Mouse (Mus musculus) cortical plate, adult 2 months (tissue): ENCODE data around the gene Satl1. TPM values are rescaled to one million over a fixed set of nuclear protein-coding genes. Genes with fewer than 3 reads are reported as not detected.
"Not testable (repeated sequence)": the region's sequence is repeated elsewhere in the genome, so short reads cannot be mapped to it uniquely, and the experiment has no call there.

Source experiments
- H3K27ac ChIP-seq: fragments of 200-500 bp; 2 replicates; pipeline ENCODE4 v1.5.1; 2012; ENCODE audit warnings: low read length, control low read depth, inconsistent platforms; ENCODE audit not compliant: insufficient read depth
- H3K4me1 ChIP-seq: fragments of 200-500 bp; 2 replicates; pipeline ENCODE4 v1.6.1; 2011; ENCODE audit warnings: low read length; ENCODE audit not compliant: control insufficient read depth, insufficient read depth
- H3K4me3 ChIP-seq: fragments of 200-500 bp; 2 replicates; pipeline ENCODE4 v1.5.1; 2011; ENCODE audit warnings: mild to moderate bottlenecking, low read length, control low read depth; ENCODE audit not compliant: insufficient read depth
- CTCF ChIP-seq: fragments of 200-500 bp; IDR thresholded peaks from 2 replicates; pipeline ENCODE4 v1.5.1; 2011; ENCODE audit warnings: mild to moderate bottlenecking, control low read depth, low read length; ENCODE audit not compliant: insufficient read depth; ENCODE audit errors: extremely low read depth
- POLR2A ChIP-seq: fragments of 200-500 bp; IDR thresholded peaks from 2 replicates; pipeline ENCODE4 v1.6.1; 2011; ENCODE audit warnings: mild to moderate bottlenecking, low read length, control low read depth; ENCODE audit not compliant: insufficient read depth; ENCODE audit errors: extremely low read depth
- polyA plus RNA-seq: library from polyadenylated mRNA; depleted of rRNA; stranded (reverse); fragments of >200 nt; gene quantifications from 2 replicates; pipeline ENCODE4 v1.2.3, GENCODE M21; 2012; rRNA removed

Gene Satl1
- not detected in 2 replicates for polyA plus RNA-seq

GRCm38 (mm10) chrX:112406679-112407078 is at the start of gene Satl1:
TSS of gene Satl1 (minus strand) at chrX:112406779.
- no peak for TF ChIP-seq CTCF
- no peak for TF ChIP-seq POLR2A
- Histone ChIP-seq H3K4me1 (no peaks in the 10 kb centered on the region), H3K27ac (no peak within 1 kb of the TSS), H3K4me3 (no peak within 1 kb of the TSS)

- TF ChIP-seq CTCF, result no peak
- TF ChIP-seq POLR2A, result no peak
- H3K4me1 ChIP-seq, result no peaks in the 10 kb centered on the region
- H3K27ac ChIP-seq, result no peak overlapping the region
- no peak overlapping the region for H3K4me3 ChIP-seq
Measured at GRCm38 (mm10) chrX:112438064-112438463, 31.5 kb upstream of the Satl1 start.

- Histone ChIP-seq H3K4me1 (no peaks in the 10 kb centered on the region), H3K27ac (no peak overlapping the region), H3K4me3 (no peak overlapping the region)
- TF ChIP-seq CTCF, result no peak
- no peak for TF ChIP-seq POLR2A
Measured at GRCm38 (mm10) chrX:112437580-112437979, 31.0 kb upstream of the Satl1 start.

- not testable (repeated sequence) for H3K27ac ChIP-seq, H3K4me1 ChIP-seq, H3K4me3 ChIP-seq
Measured at GRCm38 (mm10) chrX:112422998-112423397, 16.4 kb upstream of the Satl1 start.

GRCm38 (mm10) chrX:112412309-112412708 is 5.7 kb upstream of the Satl1 start:
- no peak overlapping the region for H3K4me3 ChIP-seq
- no peaks in the 10 kb centered on the region for H3K4me1 ChIP-seq
- no peak for TF ChIP-seq POLR2A
- no peak for TF ChIP-seq CTCF
- H3K27ac ChIP-seq, result no peak overlapping the region

- H3K27ac ChIP-seq, H3K4me3 ChIP-seq, H3K4me1 ChIP-seq: not testable (repeated sequence)
Measured at GRCm38 (mm10) chrX:112370577-112371410, 35.8 kb downstream of the Satl1 start.

GRCm38 (mm10) chrX:112368426-112368825 is 38.2 kb downstream of the Satl1 start:
- H3K4me1 ChIP-seq, result no peaks in the 10 kb centered on the region
- H3K27ac ChIP-seq, result no peak overlapping the region
- H3K4me3 ChIP-seq, result no peak overlapping the region
- TF ChIP-seq POLR2A, result no peak
- peak; percentile 23; the same call in 1 of the 2 replicates for TF ChIP-seq CTCF

- TF ChIP-seq POLR2A (no peak), CTCF (no peak)
- no peak overlapping the region for H3K27ac ChIP-seq
Measured at GRCm38 (mm10) chrX:112348395-112348791, 58.2 kb downstream of the Satl1 start.

GRCm38 (mm10) chrX:112347467-112348394 is 58.8 kb downstream of the Satl1 start:
- Histone ChIP-seq H3K4me1 (no peaks in the 10 kb centered on the region), H3K27ac (no peak overlapping the region), H3K4me3 (no peak overlapping the region)
- TF ChIP-seq CTCF (no peak), POLR2A (no peak)

More at GRCm38 (mm10) chrX:112348395-112348791, 58.2 kb downstream of the Satl1 start:
- no peaks in the 10 kb centered on the region for H3K4me1 ChIP-seq
- H3K4me3 ChIP-seq, result no peak overlapping the region

- no peaks in the 10 kb centered on the region for H3K4me1 ChIP-seq
- no peak overlapping the region for H3K4me3 ChIP-seq
- TF ChIP-seq POLR2A, result no peak
- no peak for TF ChIP-seq CTCF
- H3K27ac ChIP-seq, result no peak overlapping the region
Measured at GRCm38 (mm10) chrX:112339486-112339885, 67.1 kb downstream of the Satl1 start.

Other genes with a start within 250 kb of the Satl1 start
- gene 4933403O08Rik, start 167.7 kb downstream of the Satl1 start, polyA plus RNA-seq, result not detected in 2 replicates
- gene Apool, start 95.4 kb downstream of the Satl1 start, polyA plus RNA-seq, result 3.9 and 4.8 TPM in 2 replicates
- gene 2010106E10Rik, start 88.5 kb upstream of the Satl1 start, polyA plus RNA-seq, result not detected in 2 replicates
- 8.9 and 9.1 TPM in 2 replicates for gene Zfp711, start 193.7 kb upstream of the Satl1 start, polyA plus RNA-seq